Mouse (Mus musculus): ENCODE data around the gene Ccdc6.

GRCm38 (mm10) chr10:70195279-70195678 lies 98.4 kb downstream of the Ccdc6 start:
- TF ChIP-seq EP300 (IDR thresholded peaks at IDR 0.05) (no peak), CTCF (IDR thresholded peaks at IDR 0.05) (no peak)

Data from lung, postnatal 0 days (tissue).